Mouse (Mus musculus) small intestine, adult 2 months (tissue): Measurements from ENCODE around the gene Polr2b.

Experiments used
- CTCF ChIP-seq: fragments of 200-500 bp; IDR thresholded peaks from 2 replicates; pipeline ENCODE4 v1.5.1; 2012; ENCODE audit warnings: low read depth, mild to moderate bottlenecking, control low read depth, inconsistent platforms, low read length, moderate library complexity, mixed read lengths; ENCODE audit not compliant: insufficient replicate concordance, insufficient read length; ENCODE audit errors: extremely low read depth
- POLR2A ChIP-seq: fragments of 200-500 bp; IDR thresholded peaks from 2 replicates; pipeline ENCODE4 v1.6.1; 2012; ENCODE audit warnings: low read depth, mild to moderate bottlenecking, control low read depth, inconsistent platforms, low read length, moderate library complexity

- TF ChIP-seq POLR2A = no peak
- TF ChIP-seq CTCF = no peak
Observed at GRCm38 (mm10) chr5:77355307-77356265, 45.6 kb downstream of the Polr2b start.
